Mouse (Mus musculus) limb, embryonic 12.5 days (tissue): Measurements from ENCODE around the gene Rimbp3. TPM values are rescaled to one million over a fixed set of nuclear protein-coding genes. Genes with fewer than 3 reads are reported as not detected.

ENCODE experiments used
- ATAC-seq: fragments of 200-750 bp; cut with Nextera tagmentation; 2 replicates; pipeline ENCODE4 v1.8.0; 2017; ENCODE audit warnings: low read depth, moderate TSS enrichment; ENCODE audit not compliant: insufficient number of reproducible peaks, insufficient read depth, low FRiP score, low TSS enrichment
- H3K27ac ChIP-seq: fragments of 300-500 bp; sonication (generic); 2 replicates; pipeline ENCODE4 v1.5.1; 2016; ENCODE audit warnings: mild to moderate bottlenecking, moderate library complexity
- H3K27me3 ChIP-seq: fragments of 300-500 bp; sonication (generic); 2 replicates; pipeline ENCODE4 v1.6.1; 2016; ENCODE audit warnings: mild to moderate bottlenecking, moderate library complexity
- H3K36me3 ChIP-seq: fragments of 300-500 bp; sonication (generic); 2 replicates; pipeline ENCODE4 v1.6.1; 2016; ENCODE audit warnings: mild to moderate bottlenecking, moderate library complexity
- H3K4me1 ChIP-seq: fragments of 300-500 bp; sonication (generic); replicated peaks from 2 replicates; pipeline ENCODE4 v1.6.1; 2016
- H3K4me2 ChIP-seq: fragments of 300-500 bp; sonication (generic); 2 replicates; pipeline ENCODE4 v1.6.1; 2016; ENCODE audit warnings: mild to moderate bottlenecking, moderate library complexity
- H3K4me3 ChIP-seq: fragments of 300-500 bp; sonication (generic); replicated peaks from 2 replicates; pipeline ENCODE4 v1.5.1; 2016; ENCODE audit warnings: mild to moderate bottlenecking
- H3K9ac ChIP-seq: fragments of 300-500 bp; sonication (generic); replicated peaks from 2 replicates; pipeline ENCODE4 v1.6.1; 2016; ENCODE audit warnings: mild to moderate bottlenecking, moderate library complexity
- H3K9me3 ChIP-seq: fragments of 300-500 bp; sonication (generic); 2 replicates; pipeline ENCODE4 v1.6.1; 2016; ENCODE audit warnings: mild to moderate bottlenecking, moderate library complexity
- WGBS: fragments of 180-500 bp; shearing (Covaris S2); methylation state at CpG from one replicate; pipeline ENCODE4 v1.1.7; 2016; 5-methylcytosine and 5-hydroxymethylcytosine counted together
- polyA plus RNA-seq: library from polyadenylated mRNA; unstranded; fragments of >200 nt; fragmentation: Nextera tagmentation; extraction: Ambion mirVana; gene quantifications from 2 replicates; pipeline ENCODE4 v1.2.1, GENCODE M21; 2016

The Rimbp3 gene
- polyA plus RNA-seq, 1 experiment from 2014 or later, result 0.85 TPM

- WGBS, result 82% methylated on average over 1 of the region's 1 CpGs
- Histone ChIP-seq H3K9ac (no peak overlapping the region), H3K4me2 (no peak overlapping the region), H3K4me1 (no peaks in the 10 kb centered on the region), H3K36me3 (peaks cover 59% of the 10 kb centered on the region), H3K9me3 (no peaks in the 10 kb centered on the region), H3K27me3 (no peaks in the 10 kb centered on the region), H3K27ac (no peak overlapping the region), H3K4me3 (no peak overlapping the region)
- ATAC-seq, result no peak
Observed at GRCm38 (mm10) chr16:17261341-17261740, 52.9 kb downstream of the Rimbp3 start.

Other genes starting within 250 kb of the Rimbp3 start
- 142 and 144 TPM in 2 replicates for gene Mapk1, start 225.2 kb upstream of the Rimbp3 start, polyA plus RNA-seq
- 83.2 and 85.9 TPM in 2 replicates for gene Ypel1, start 138.9 kb upstream of the Rimbp3 start, polyA plus RNA-seq
- 149 and 158 TPM in 2 replicates for gene Ppil2, start 97.3 kb upstream of the Rimbp3 start, polyA plus RNA-seq
- gene 2610318N02Rik, start 83.4 kb upstream of the Rimbp3 start, polyA plus RNA-seq, result 109 and 113 TPM in 2 replicates
- 54.6 and 54.8 TPM in 2 replicates for gene Sdf2l1, start 76.2 kb upstream of the Rimbp3 start, polyA plus RNA-seq
- 5.1 and 6.2 TPM in 2 replicates for gene Ydjc, start 64.0 kb upstream of the Rimbp3 start, polyA plus RNA-seq
- gene Ccdc116, start 61.4 kb upstream of the Rimbp3 start, polyA plus RNA-seq, result 0.40 and 0.54 TPM in 2 replicates
- gene Ube2l3, start 6.0 kb upstream of the Rimbp3 start, polyA plus RNA-seq, result 362 and 368 TPM in 2 replicates
- gene Hic2, start 25.0 kb downstream of the Rimbp3 start, polyA plus RNA-seq, result 13.7 TPM in 2 replicates
- gene Tmem191c, start 67.5 kb downstream of the Rimbp3 start, polyA plus RNA-seq, result 13.8 and 16.5 TPM in 2 replicates
- gene Serpind1, start 122.8 kb downstream of the Rimbp3 start, polyA plus RNA-seq, result 0.29 and 0.54 TPM in 2 replicates
- 13.0 and 14.0 TPM in 2 replicates for gene Snap29, start 197.4 kb downstream of the Rimbp3 start, polyA plus RNA-seq
- gene Pi4ka, start 197.7 kb downstream of the Rimbp3 start, polyA plus RNA-seq, result 44.8 and 50.2 TPM in 2 replicates
- gene Crkl, start 243.4 kb downstream of the Rimbp3 start, polyA plus RNA-seq, result 88.9 and 92.2 TPM in 2 replicates